Mouse (Mus musculus) C2C12 (cell line): ENCODE results near the gene Gp9.

Experiments
- CEBPB ChIP-seq: IDR thresholded peaks from one replicate; pipeline ENCODE4 v1.6.1; 2011; ENCODE audit warnings: low read depth, mild to moderate bottlenecking, control low read depth, moderate library complexity
- CTCF ChIP-seq: IDR thresholded peaks from one replicate; pipeline ENCODE4 v1.5.1; 2011; ENCODE audit not compliant: control insufficient read depth, insufficient read depth, insufficient read length
- MAX ChIP-seq: IDR thresholded peaks from one replicate; pipeline ENCODE4 v1.6.1; 2011; ENCODE audit warnings: mild to moderate bottlenecking, control low read depth
- USF1 ChIP-seq: IDR thresholded peaks from one replicate; pipeline ENCODE4 v1.6.1; 2011; ENCODE audit warnings: low read depth, mild to moderate bottlenecking, control low read depth, moderate library complexity

GRCm38 (mm10) chr6:87728102-87728501 is 49.8 kb upstream of the Gp9 start:
- TF ChIP-seq CTCF (no peak), USF1 (no peak), CEBPB (no peak), MAX (no peak)
